Mouse (Mus musculus) adrenal gland, adult 10 weeks (tissue): ENCODE measurements around the gene Bnc1. TPM values are rescaled to one million over a fixed set of nuclear protein-coding genes. Genes with fewer than 3 reads are reported as not detected.

Source experiments
- polyA plus RNA-seq: library from polyadenylated mRNA; stranded (reverse); fragments of 350-450 nt; fragmentation: Illumina TruSeq; extraction: RNeasy Lipid Tissue Mini Kit (QIAGEN cat#74804); gene quantifications from one replicate; pipeline ENCODE4 v1.2.3, GENCODE M21; 2014; ENCODE audit warnings: low read depth, low replicate concordance

Bnc1 gene
- polyA plus RNA-seq = 0.23 TPM

GRCm38 (mm10) chr7:81992131-81993061, at the start of gene Bnc1:
TSS of gene Bnc1 (minus strand) at chr7:81992292.

GRCm38 (mm10) chr7:81934267-81934745, 57.8 kb downstream of the Bnc1 start, which contains the start of gene Hdgfl3:
TSS of gene Hdgfl3 (minus strand) at chr7:81934473.

Other genes starting within 250 kb of the Bnc1 start
- 235 TPM for gene Ramac, start 229.4 kb downstream of the Bnc1 start, polyA plus RNA-seq
- gene 3110040N11Rik, start 202.8 kb downstream of the Bnc1 start, polyA plus RNA-seq = 7.0 TPM
- 461 TPM for gene Btbd1, start 162.9 kb downstream of the Bnc1 start, polyA plus RNA-seq
- gene Gm10160, start 136.5 kb downstream of the Bnc1 start, polyA plus RNA-seq = not detected
- 19.6 TPM for gene Tm6sf1, start 133.3 kb downstream of the Bnc1 start, polyA plus RNA-seq
- 32.5 TPM for gene Hdgfl3, start 57.8 kb downstream of the Bnc1 start, polyA plus RNA-seq
- gene Sh3gl3, start 181.5 kb upstream of the Bnc1 start, polyA plus RNA-seq = 8.3 TPM